Mouse (Mus musculus) ES-Bruce4 (cell line): ENCODE results near the gene Cbfb.

Experiments used
- CTCF ChIP-seq: IDR thresholded peaks from one replicate; pipeline ENCODE4 v1.8.1; 2011; ENCODE audit warnings: low read depth, low read length
- EP300 ChIP-seq: IDR thresholded peaks from 2 replicates; pipeline ENCODE4 v1.6.1; 2011; ENCODE audit warnings: low read depth, low read length; ENCODE audit not compliant: insufficient read depth
- POLR2A ChIP-seq: IDR thresholded peaks from one replicate; pipeline ENCODE4 v1.8.1; 2011; ENCODE audit warnings: low read length; ENCODE audit not compliant: insufficient read depth

GRCm38 (mm10) chr8:105225917-105226316, 55.4 kb downstream of the Cbfb start:
- TF ChIP-seq CTCF, result no peak
- TF ChIP-seq EP300, result no peak
- no peak for TF ChIP-seq POLR2A
